Comparison of ENCODE assay signal across 22 mouse cellular contexts in the genomic region with DNA sequence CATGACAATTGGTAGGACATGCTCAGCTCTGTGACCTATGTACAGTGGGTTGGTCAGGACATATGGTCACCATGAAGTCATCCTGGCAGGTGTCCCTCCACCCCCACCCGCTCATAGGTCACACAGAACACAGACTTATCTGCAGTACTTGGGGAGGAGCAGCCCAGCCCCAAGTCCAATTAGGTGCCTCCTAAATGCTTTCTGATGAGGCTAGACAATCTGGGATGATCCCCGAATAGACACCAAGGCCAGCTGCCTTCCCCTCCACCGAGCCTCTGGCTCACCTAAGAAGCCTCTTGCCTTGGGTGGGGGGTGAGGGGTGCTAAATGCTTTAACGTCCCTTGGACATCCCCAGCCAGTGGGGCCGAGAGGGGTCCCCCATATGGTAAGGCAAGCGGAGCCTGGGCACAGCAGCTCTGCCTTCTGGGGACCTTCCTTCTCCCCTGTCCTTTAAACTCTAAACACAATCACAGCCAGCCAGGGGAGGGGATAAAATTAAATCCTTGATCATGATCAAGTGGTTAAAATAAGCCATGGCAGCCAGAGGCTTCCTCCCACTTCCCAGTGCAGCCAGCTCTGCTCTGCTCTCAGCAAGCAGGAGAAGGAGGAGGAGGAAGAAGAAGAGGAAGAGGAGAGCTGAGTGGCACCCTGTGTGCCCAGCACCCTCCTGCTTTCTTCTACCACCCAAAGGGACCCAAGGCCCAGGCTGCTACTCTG. TPM values are rescaled to one million over a fixed set of nuclear protein-coding genes. Genes with fewer than 3 reads are reported as not detected.
DNase-seq lines count a peak whose midpoint lies in the region; ATAC-seq and TF ChIP-seq lines count a peak whose summit lies in the region.
"Had no signal": no experiment of that assay in that cellular context is flagged by ENCODE, and none has a peak within 500 bp of the region (broad histone marks: within the 10 kb centered on the region; RNA-seq: fewer than 3 reads in every experiment).

No protein-coding gene starts in this region.

- no peaks in the 10 kb centered on the region for H3K27me3 ChIP-seq in forebrain, embryonic 11.5 days (ENCODE audit: control insufficient read depth, insufficient read depth, low read length)
- peaks cover 14% of the 10 kb centered on the region; the same call in 1 of the 2 replicates for H3K27me3 ChIP-seq in forebrain, embryonic 12.5 days
- H3K27me3 ChIP-seq in embryonic facial prominence, embryonic 10.5 days (replicated peaks; ENCODE audit: low read depth, poor library complexity, severe bottlenecking) = peaks cover 28% of the 10 kb centered on the region
- H3K27me3 ChIP-seq in stomach, embryonic 15.5 days (replicated peaks) = no peaks in the 10 kb centered on the region
- H3K27me3 ChIP-seq: embryonic facial prominence, embryonic 15.5 days; limb, embryonic 15.5 days; midbrain, embryonic 15.5 days had no signal

- peak; percentile 45 for DNase-seq in forebrain, embryonic 11.5 days (ENCODE audit: low spot score)
- DNase-seq in left cerebral cortex, adult 2 months (ENCODE audit: extremely low spot score in 1 of 2, low spot score in 2 of 2) = no peak
- no peak for DNase-seq in left cerebral cortex, postnatal 10 days (ENCODE audit: extremely low spot score in 1 of 2, low spot score in 2 of 2)
- no peak for DNase-seq in embryonic facial prominence, embryonic 10.5 days (ENCODE audit: low spot score)
- no peak for DNase-seq in kidney, adult 9 months
- no peak for DNase-seq in cerebellum, adult 11-12 months
- DNase-seq: adrenal gland, postnatal 10 days; cerebellum, adult 11 months; cerebellum, postnatal 14 days; embryo, embryonic 11 days; heart, postnatal 10 days; kidney, adult 8-10 months; kidney, postnatal 25 days; spleen, adult 18-20 months; thymus, postnatal 25 days had no signal

- H3K4me1 ChIP-seq in forebrain, embryonic 11.5 days (replicated peaks; ENCODE audit: control insufficient read depth, insufficient read depth, low read length) = peaks cover 9% of the 10 kb centered on the region; the same call in 1 of the 2 replicates
- peaks cover 37% of the 10 kb centered on the region for H3K4me1 ChIP-seq in forebrain, embryonic 12.5 days
- peaks cover 71% of the 10 kb centered on the region for H3K4me1 ChIP-seq in embryonic facial prominence, embryonic 10.5 days
- peaks cover 47% of the 10 kb centered on the region for H3K4me1 ChIP-seq in stomach, embryonic 15.5 days

- no peak overlapping the region for H3K4me2 ChIP-seq in forebrain, embryonic 11.5 days (ENCODE audit: low read depth, low read length, severe bottlenecking)
- H3K4me2 ChIP-seq in forebrain, embryonic 12.5 days = no peak overlapping the region
- H3K4me2 ChIP-seq in stomach, embryonic 15.5 days = no peak overlapping the region
- H3K4me2 ChIP-seq: embryonic facial prominence, embryonic 15.5 days; heart, embryonic 11.5 days; limb, embryonic 15.5 days; midbrain, embryonic 15.5 days had no signal

- no peak; the same call in none of the 2 replicates for TF ChIP-seq CTCF in left cerebral cortex, adult 2 months (IDR thresholded peaks at IDR 0.05)

- no peak overlapping the region for H3K9ac ChIP-seq in forebrain, embryonic 11.5 days (ENCODE audit: low read length)
- no peak overlapping the region for H3K9ac ChIP-seq in forebrain, embryonic 12.5 days
- no peak overlapping the region for H3K9ac ChIP-seq in stomach, embryonic 15.5 days
- H3K9ac ChIP-seq: embryonic facial prominence, embryonic 15.5 days; limb, embryonic 15.5 days; midbrain, embryonic 15.5 days had no signal

- intact Hi-C loops in left cerebral cortex, adult 2 months (cut with DNase I) = no loop called here
- intact Hi-C loops in left cerebral cortex, postnatal 10 days (cut with DNase I) = no loop called here

- WGBS in forebrain, embryonic 11.5 days = 86% methylated on average over 6 of the region's 6 CpGs
- WGBS in forebrain, embryonic 12.5 days = 91% methylated on average over 6 of the region's 6 CpGs
- WGBS in embryonic facial prominence, embryonic 10.5 days = 84% methylated on average over 6 of the region's 6 CpGs
- 74% methylated on average over 6 of the region's 6 CpGs for WGBS in stomach, embryonic 15.5 days

- H3K9me3 ChIP-seq in forebrain, embryonic 11.5 days (ENCODE audit: control insufficient read depth, low read length) = no peaks in the 10 kb centered on the region
- H3K9me3 ChIP-seq in forebrain, embryonic 12.5 days = no peaks in the 10 kb centered on the region
- no peaks in the 10 kb centered on the region for H3K9me3 ChIP-seq in embryonic facial prominence, embryonic 10.5 days
- H3K9me3 ChIP-seq in stomach, embryonic 15.5 days = no peaks in the 10 kb centered on the region
- H3K9me3 ChIP-seq: embryonic facial prominence, embryonic 15.5 days; limb, embryonic 15.5 days; megakaryocyte, embryonic 14.5 days; midbrain, embryonic 15.5 days had no signal

- H3K4me3 ChIP-seq in forebrain, embryonic 11.5 days (ENCODE audit: low read depth, low read length) = no peak overlapping the region
- no peak overlapping the region for H3K4me3 ChIP-seq in forebrain, embryonic 12.5 days (replicated peaks)
- H3K4me3 ChIP-seq in left cerebral cortex, adult 2 months = no peak overlapping the region
- no peak overlapping the region for H3K4me3 ChIP-seq in embryonic facial prominence, embryonic 10.5 days
- no peak overlapping the region for H3K4me3 ChIP-seq in stomach, embryonic 15.5 days (replicated peaks)
- H3K4me3 ChIP-seq: embryonic facial prominence, embryonic 15.5 days; limb, embryonic 15.5 days; megakaryocyte, embryonic 14.5 days; midbrain, embryonic 15.5 days had no signal

- no peak for ATAC-seq in forebrain, embryonic 11.5 days (replicated peaks; ENCODE audit: low FRiP score)
- ATAC-seq in forebrain, embryonic 12.5 days (ENCODE audit: low FRiP score) = no peak
- ATAC-seq in stomach, embryonic 15.5 days (ENCODE audit: insufficient read depth, low FRiP score, low read depth) = no peak
- ATAC-seq: midbrain, embryonic 15.5 days had no signal

- no peaks in the 10 kb centered on the region for H3K36me3 ChIP-seq in forebrain, embryonic 11.5 days (ENCODE audit: control insufficient read depth, insufficient read depth, low read length)
- H3K36me3 ChIP-seq in forebrain, embryonic 12.5 days (replicated peaks) = no peaks in the 10 kb centered on the region
- H3K36me3 ChIP-seq in embryonic facial prominence, embryonic 10.5 days (replicated peaks) = peaks cover 20% of the 10 kb centered on the region
- no peaks in the 10 kb centered on the region for H3K36me3 ChIP-seq in stomach, embryonic 15.5 days
- H3K36me3 ChIP-seq: embryonic facial prominence, embryonic 15.5 days; midbrain, embryonic 15.5 days had no signal

- H3K27ac ChIP-seq in forebrain, embryonic 11.5 days (ENCODE audit: low read depth, low read length) = no peak overlapping the region
- H3K27ac ChIP-seq in forebrain, embryonic 12.5 days = no peak overlapping the region
- H3K27ac ChIP-seq in left cerebral cortex, adult 2 months = peak overlapping the region; percentile 90
- H3K27ac ChIP-seq in embryonic facial prominence, embryonic 10.5 days (replicated peaks) = peak overlapping the region; percentile 30; the same call in 1 of the 2 replicates
- peak overlapping the region; percentile 16; the same call in 1 of the 2 replicates for H3K27ac ChIP-seq in stomach, embryonic 15.5 days
- H3K27ac ChIP-seq: embryonic facial prominence, embryonic 15.5 days; limb, embryonic 15.5 days; midbrain, embryonic 15.5 days had no signal

RNA-seq across cellular contexts. Expression of a gene that starts 16.3 kb away (rescaled TPM):
- polyA plus RNA-seq in forebrain, embryonic 11.5 days (2014; fragmentation: Nextera tagmentation; extraction: Ambion mirVana) = 48.1 and 48.4 TPM in 2 replicates
- polyA plus RNA-seq in forebrain, embryonic 12.5 days (2016; fragmentation: Nextera tagmentation; extraction: Ambion mirVana) = 58.1 and 75.4 TPM in 2 replicates
- 1,000 to 10,000 TPM; 1,405 to 1,413 TPM for total RNA-seq in left cerebral cortex, adult 2 months (2021)
- 100 to 1,000 TPM; 909 to 940 TPM for total RNA-seq in left cerebral cortex, postnatal 10 days (2021)
- polyA plus RNA-seq in embryonic facial prominence, embryonic 10.5 days (2016; fragmentation: Nextera tagmentation; extraction: Ambion mirVana) = 39.6 and 44.2 TPM in 2 replicates
- 47.0 and 48.4 TPM in 2 replicates for polyA plus RNA-seq in stomach, embryonic 15.5 days (2015; fragmentation: Nextera tagmentation; extraction: Ambion mirVana)

RNA-seq across cellular contexts. Expression of a gene that starts 51.9 kb away (rescaled TPM):
- 71.7 and 72.1 TPM in 2 replicates for polyA plus RNA-seq in forebrain, embryonic 11.5 days (2014; fragmentation: Nextera tagmentation; extraction: Ambion mirVana)
- 83.9 and 84.8 TPM in 2 replicates for polyA plus RNA-seq in forebrain, embryonic 12.5 days (2016; fragmentation: Nextera tagmentation; extraction: Ambion mirVana)
- total RNA-seq in left cerebral cortex, adult 2 months (2021) = 10 to 100 TPM; 35.3 to 35.9 TPM
- total RNA-seq in left cerebral cortex, postnatal 10 days (2021) = 10 to 100 TPM; 65.3 to 73.2 TPM
- 67.5 TPM in 2 replicates for polyA plus RNA-seq in embryonic facial prominence, embryonic 10.5 days (2016; fragmentation: Nextera tagmentation; extraction: Ambion mirVana)
- polyA plus RNA-seq in stomach, embryonic 15.5 days (2015; fragmentation: Nextera tagmentation; extraction: Ambion mirVana) = 47.5 and 47.9 TPM in 2 replicates

Comparison
In these comparisons a context has a peak if more than half of its experiments do, and no peak if none do; other contexts are left out.
1. H3K27ac ChIP-seq: peak in left cerebral cortex, adult 2 months (single experiment), embryonic facial prominence, embryonic 10.5 days (single experiment) and stomach, embryonic 15.5 days (single experiment); none in forebrain, embryonic 11.5 days (single experiment) and forebrain, embryonic 12.5 days (single experiment).